Mouse (Mus musculus): ENCODE data around the gene Gm15737. TPM values are rescaled to one million over a fixed set of nuclear protein-coding genes. Genes with fewer than 3 reads are reported as not detected.

The Gm15737 gene
- 0.03 TPM in 1 of 2 replicates, not detected in the other for polyA plus RNA-seq (2015; fragmentation: Nextera tagmentation; extraction: Ambion mirVana)

DNA sequence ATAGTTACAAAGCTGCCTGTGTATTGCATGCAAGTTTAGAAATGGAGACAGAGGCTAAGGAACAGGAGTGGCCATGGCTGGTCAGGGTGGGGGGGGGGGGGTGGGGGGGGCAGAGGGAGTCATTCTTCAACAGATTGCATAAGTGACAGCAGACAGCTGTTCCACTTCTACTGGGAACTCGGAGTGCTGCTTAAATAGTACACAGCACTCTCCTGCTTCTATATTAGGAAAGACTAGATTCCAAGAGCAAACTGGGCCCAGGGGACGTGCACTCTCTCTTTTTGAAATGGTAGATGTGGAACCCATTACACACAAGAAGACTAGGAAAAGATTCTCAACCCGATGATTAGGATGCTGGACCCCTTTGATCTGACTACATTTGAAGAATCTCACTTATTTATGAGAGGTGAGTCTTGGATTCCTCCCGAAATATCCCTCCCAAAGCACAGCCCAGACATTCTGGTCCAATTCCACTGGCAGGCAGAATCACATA is at the start of gene Gm15737:
Gm15737 (plus strand) TSS at position 269 of the 493 bp plus-strand sequence.
- WGBS = 47% methylated on average over 4 of the region's 4 CpGs

DNA sequence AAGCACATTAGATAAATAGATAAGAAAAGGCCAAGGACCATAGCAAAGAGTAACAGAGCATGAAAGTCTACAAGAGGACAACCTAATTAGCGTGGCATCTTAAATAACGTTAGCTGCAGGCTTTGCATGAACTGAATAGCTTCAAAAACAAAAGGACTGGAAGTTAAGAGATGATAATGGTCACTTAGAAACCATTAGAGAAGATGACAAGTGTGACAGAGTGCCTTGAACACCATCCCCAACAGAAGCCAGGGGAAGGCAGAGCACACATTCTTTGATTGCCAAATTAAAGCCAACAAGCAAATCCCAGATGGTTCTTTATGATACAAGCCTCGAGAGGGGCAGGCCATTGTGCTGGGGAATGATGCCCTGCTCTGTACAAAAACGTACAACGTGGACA is 47.6 kb upstream of the Gm15737 start:
- H3K4me1 ChIP-seq (replicated peaks; ENCODE audit: insufficient read depth, low read length) = peaks cover 8% of the 10 kb centered on the region
- no peaks in the 10 kb centered on the region for H3K27me3 ChIP-seq (ENCODE audit: insufficient read depth, low read length)
- no peak for TF ChIP-seq CTCF (IDR thresholded peaks at IDR 0.05; ENCODE audit: low read depth)
- no peaks in the 10 kb centered on the region for H3K36me3 ChIP-seq (ENCODE audit: insufficient read depth, low read length)
- ATAC-seq (replicated peaks; ENCODE audit: low FRiP score, low read depth) (no peak), DNase-seq (ENCODE audit: low spot score) (no peak)
- WGBS = 45% methylated on average over 5 of the region's 5 CpGs
- no peak overlapping the region for H3K4me3 ChIP-seq (replicated peaks; ENCODE audit: low read depth, low read length)
- H3K9me3 ChIP-seq (replicated peaks; ENCODE audit: low read length) = no peaks in the 10 kb centered on the region
- H3K9ac ChIP-seq (ENCODE audit: low read depth, low read length) = no peak overlapping the region
- H3K27ac ChIP-seq = no peak overlapping the region
- no peak overlapping the region for H3K4me2 ChIP-seq (ENCODE audit: low read length)

More for the DNA sequence above, at the start of gene Gm15737:
- Histone ChIP-seq H3K27me3 (ENCODE audit: insufficient read depth, low read length) (no peaks in the 10 kb centered on the region), H3K27ac (peak within 1 kb of the TSS; percentile 80), H3K9me3 (replicated peaks; ENCODE audit: low read length) (no peaks in the 10 kb centered on the region), H3K4me1 (replicated peaks; ENCODE audit: insufficient read depth, low read length) (peaks cover 12% of the 10 kb centered on the region; the same call in 1 of the 2 replicates), H3K9ac (ENCODE audit: low read depth, low read length) (0 out of 2 replicates have a peak within 1 kb of the TSS, but pooled peaks have one; percentile 0), H3K4me2 (ENCODE audit: low read length) (no peak within 1 kb of the TSS), H3K36me3 (ENCODE audit: insufficient read depth, low read length) (peaks cover 29% of the 10 kb centered on the region), H3K4me3 (replicated peaks; ENCODE audit: low read depth, low read length) (no peak within 1 kb of the TSS)
- no peak for ATAC-seq (replicated peaks; ENCODE audit: low FRiP score, low read depth)
- peak; percentile 84 for DNase-seq (ENCODE audit: low spot score)
- no peak for TF ChIP-seq CTCF (IDR thresholded peaks at IDR 0.05; ENCODE audit: low read depth)

DNA sequence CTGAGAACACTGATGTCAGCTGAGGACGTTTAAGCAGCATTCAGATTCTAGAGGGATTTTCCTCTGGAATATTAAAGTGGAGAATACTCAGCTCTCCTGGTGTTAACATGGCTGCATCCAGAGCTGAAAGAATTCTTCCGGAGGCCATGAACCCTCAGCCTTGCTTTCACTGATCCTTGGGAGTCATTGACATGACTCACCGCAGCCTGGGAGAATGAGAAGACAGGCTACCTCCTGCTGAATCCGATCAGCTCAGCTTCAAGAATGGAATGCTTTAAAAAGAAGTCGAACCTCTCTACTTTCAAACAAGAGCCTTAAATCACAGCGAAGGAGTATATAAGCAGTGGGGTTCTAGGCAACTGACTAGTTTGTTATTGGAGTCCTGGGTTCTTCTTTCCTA is 47.2 kb upstream of the Gm15737 start:
- H3K4me3 ChIP-seq (replicated peaks; ENCODE audit: low read depth, low read length) = no peak overlapping the region
- no peak overlapping the region for H3K9ac ChIP-seq (ENCODE audit: low read depth, low read length)
- ATAC-seq (replicated peaks; ENCODE audit: low FRiP score, low read depth) (no peak), DNase-seq (ENCODE audit: low spot score) (no peak)
- H3K36me3 ChIP-seq (ENCODE audit: insufficient read depth, low read length) = no peaks in the 10 kb centered on the region
- H3K4me2 ChIP-seq (ENCODE audit: low read length) = no peak overlapping the region
- no peaks in the 10 kb centered on the region for H3K9me3 ChIP-seq (replicated peaks; ENCODE audit: low read length)
- peaks cover 5% of the 10 kb centered on the region for H3K4me1 ChIP-seq (replicated peaks; ENCODE audit: insufficient read depth, low read length)
- TF ChIP-seq CTCF (IDR thresholded peaks at IDR 0.05; ENCODE audit: low read depth) = no peak
- H3K27ac ChIP-seq = no peak overlapping the region
- no peaks in the 10 kb centered on the region for H3K27me3 ChIP-seq (ENCODE audit: insufficient read depth, low read length)
- WGBS = 64% methylated on average over 6 of the region's 6 CpGs

DNA sequence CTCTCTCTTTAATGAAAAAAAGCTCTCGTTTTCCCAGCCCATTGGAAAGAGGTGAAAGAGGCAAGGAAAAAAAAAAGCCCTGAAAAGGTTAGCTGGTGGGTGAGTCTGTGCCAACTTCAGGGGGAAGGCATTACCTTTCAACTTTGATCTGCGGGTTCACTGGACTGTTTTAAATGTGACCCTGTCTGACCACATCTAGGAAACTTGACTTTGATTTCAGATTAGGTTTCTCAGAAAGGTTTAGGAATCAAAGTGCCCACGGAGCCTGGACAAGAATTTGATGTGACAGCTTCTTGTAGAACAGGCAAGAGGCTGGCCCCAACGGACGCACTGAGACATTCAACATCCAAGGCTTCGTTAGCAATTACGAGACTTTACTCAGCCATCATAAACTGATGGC is 45.2 kb upstream of the Gm15737 start:
- TF ChIP-seq CTCF (IDR thresholded peaks at IDR 0.05; ENCODE audit: low read depth) = no peak
- Histone ChIP-seq H3K4me2 (ENCODE audit: low read length) (no peak overlapping the region), H3K9ac (ENCODE audit: low read depth, low read length) (no peak overlapping the region), H3K4me3 (replicated peaks; ENCODE audit: low read depth, low read length) (no peak overlapping the region), H3K4me1 (replicated peaks; ENCODE audit: insufficient read depth, low read length) (peaks cover 9% of the 10 kb centered on the region), H3K27me3 (ENCODE audit: insufficient read depth, low read length) (no peaks in the 10 kb centered on the region), H3K36me3 (ENCODE audit: insufficient read depth, low read length) (0 out of 2 replicates have a peak, but pooled peaks cover 6% of the 10 kb centered on the region), H3K9me3 (replicated peaks; ENCODE audit: low read length) (no peaks in the 10 kb centered on the region), H3K27ac (peak overlapping the region; percentile 13; the same call in 1 of the 2 replicates)
- DNase-seq (ENCODE audit: low spot score) = no peak
- 44% methylated on average over 7 of the region's 7 CpGs for WGBS
- ATAC-seq (replicated peaks; ENCODE audit: low FRiP score, low read depth) = no peak

DNA sequence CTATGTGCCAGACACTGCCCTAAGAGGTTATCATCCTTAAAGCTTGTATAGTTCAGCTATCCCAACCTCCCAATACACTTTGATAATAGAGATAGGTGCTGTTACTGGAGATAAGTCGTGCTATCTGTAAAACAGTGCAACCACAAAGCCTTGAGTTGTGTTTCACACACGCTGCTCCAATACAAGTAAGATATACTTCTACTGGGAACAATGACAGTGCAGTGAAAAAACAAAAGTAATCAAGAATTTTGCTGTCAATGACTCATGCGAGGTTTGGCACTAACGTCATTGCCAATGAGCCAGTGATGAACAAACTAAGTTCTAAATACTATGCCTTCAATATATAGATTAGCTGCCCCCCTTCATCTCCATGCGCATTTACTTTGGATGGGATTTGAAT is 42.6 kb upstream of the Gm15737 start:
- H3K9ac ChIP-seq (ENCODE audit: low read depth, low read length) = no peak overlapping the region
- no peak overlapping the region for H3K4me3 ChIP-seq (replicated peaks; ENCODE audit: low read depth, low read length)
- H3K4me1 ChIP-seq (replicated peaks; ENCODE audit: insufficient read depth, low read length) = peaks cover 9% of the 10 kb centered on the region
- 87% methylated on average over 5 of the region's 5 CpGs for WGBS
- no peak overlapping the region for H3K4me2 ChIP-seq (ENCODE audit: low read length)
- H3K9me3 ChIP-seq (replicated peaks; ENCODE audit: low read length) = no peaks in the 10 kb centered on the region
- DNase-seq (ENCODE audit: low spot score) (no peak), ATAC-seq (replicated peaks; ENCODE audit: low FRiP score, low read depth) (no peak)
- H3K36me3 ChIP-seq (ENCODE audit: insufficient read depth, low read length) = 0 out of 2 replicates have a peak, but pooled peaks cover 6% of the 10 kb centered on the region
- no peaks in the 10 kb centered on the region for H3K27me3 ChIP-seq (ENCODE audit: insufficient read depth, low read length)
- no peak for TF ChIP-seq CTCF (IDR thresholded peaks at IDR 0.05; ENCODE audit: low read depth)
- H3K27ac ChIP-seq = no peak overlapping the region; the same call in 1 of the 2 replicates

DNA sequence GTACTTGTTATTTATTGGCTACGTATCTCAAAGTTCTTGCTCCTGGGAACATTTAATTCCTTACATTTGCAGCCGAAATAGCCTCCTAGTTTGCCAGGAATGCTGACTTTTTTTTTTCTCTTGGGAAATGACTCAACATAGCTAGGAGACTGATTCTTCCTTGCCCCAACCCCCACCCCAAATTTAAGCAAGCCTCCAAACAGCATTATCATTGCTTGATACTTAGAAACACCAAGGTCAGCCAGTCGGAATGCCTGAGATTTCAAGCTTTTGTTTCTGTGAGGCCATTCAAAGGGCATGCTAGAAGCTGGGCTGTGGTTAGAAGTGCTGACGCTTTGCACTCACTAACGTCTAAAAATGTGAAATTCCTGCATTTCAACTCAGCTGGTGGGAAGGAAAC is 41.8 kb upstream of the Gm15737 start:
- DNase-seq (ENCODE audit: low spot score) = peak; percentile 53
- 0 out of 2 replicates have a peak, but pooled peaks cover 6% of the 10 kb centered on the region for H3K36me3 ChIP-seq (ENCODE audit: insufficient read depth, low read length)
- no peak overlapping the region for H3K4me2 ChIP-seq (ENCODE audit: low read length)
- peak overlapping the region; percentile 57 for H3K27ac ChIP-seq
- no peak overlapping the region for H3K9ac ChIP-seq (ENCODE audit: low read depth, low read length)
- 57% methylated on average over 5 of the region's 5 CpGs for WGBS
- H3K4me3 ChIP-seq (replicated peaks; ENCODE audit: low read depth, low read length) = no peak overlapping the region
- peaks cover 9% of the 10 kb centered on the region for H3K4me1 ChIP-seq (replicated peaks; ENCODE audit: insufficient read depth, low read length)
- ATAC-seq (replicated peaks; ENCODE audit: low FRiP score, low read depth) = no peak
- no peak for TF ChIP-seq CTCF (IDR thresholded peaks at IDR 0.05; ENCODE audit: low read depth)
- H3K27me3 ChIP-seq (ENCODE audit: insufficient read depth, low read length) = no peaks in the 10 kb centered on the region
- H3K9me3 ChIP-seq (replicated peaks; ENCODE audit: low read length) = no peaks in the 10 kb centered on the region

All from kidney, postnatal 0 days (tissue).